9 mouse cellular contexts compared by ENCODE assay signal in genomic region chr3:135513270-135513669, GRCm38 (mm10). TPM values are rescaled to one million over a fixed set of nuclear protein-coding genes. Genes with fewer than 3 reads are reported as not detected.
DNase-seq lines count a peak whose midpoint lies in the region; ATAC-seq lines count a peak whose summit lies in the region.
"Had no signal": no experiment of that assay in that cellular context is flagged by ENCODE, and none has a peak within 500 bp of the region (broad histone marks: within the 10 kb centered on the region; RNA-seq: fewer than 3 reads in every experiment).

No protein-coding gene starts in this region.

- no peak overlapping the region for H3K4me3 ChIP-seq in hindbrain, embryonic 11.5 days (ENCODE audit: low read depth, low read length)
- H3K4me3 ChIP-seq in hindbrain, embryonic 10.5 days: no peak overlapping the region
- H3K4me3 ChIP-seq in forebrain, embryonic 13.5 days: no peak overlapping the region
- H3K4me3 ChIP-seq in midbrain, embryonic 14.5 days (replicated peaks; ENCODE audit: low read depth, low read length): no peak overlapping the region
- H3K4me3 ChIP-seq: limb, embryonic 15.5 days had no signal

- H3K9me3 ChIP-seq in hindbrain, embryonic 11.5 days (ENCODE audit: control insufficient read depth, low read length): no peaks in the 10 kb centered on the region
- H3K9me3 ChIP-seq in hindbrain, embryonic 10.5 days: no peaks in the 10 kb centered on the region
- H3K9me3 ChIP-seq in forebrain, embryonic 13.5 days (replicated peaks): no peaks in the 10 kb centered on the region
- no peaks in the 10 kb centered on the region for H3K9me3 ChIP-seq in midbrain, embryonic 14.5 days (ENCODE audit: control insufficient read depth, low read length)
- H3K9me3 ChIP-seq: limb, embryonic 15.5 days had no signal

- H3K27ac ChIP-seq in hindbrain, embryonic 11.5 days (ENCODE audit: low read depth, low read length): no peak overlapping the region
- no peak overlapping the region for H3K27ac ChIP-seq in hindbrain, embryonic 10.5 days
- peak overlapping the region; percentile 19; the same call in 1 of the 2 replicates for H3K27ac ChIP-seq in forebrain, embryonic 13.5 days
- H3K27ac ChIP-seq in midbrain, embryonic 14.5 days (replicated peaks; ENCODE audit: low read depth, low read length): no peak overlapping the region
- H3K27ac ChIP-seq: limb, embryonic 15.5 days had no signal

- no peak for DNase-seq in hindbrain, embryonic 11.5 days (ENCODE audit: low spot score)
- no peak for DNase-seq in hindbrain, embryonic 10.5 days (ENCODE audit: low spot score)
- DNase-seq in T-cell, adult 2 months (ENCODE audit: low spot score): peak; percentile 75
- DNase-seq in midbrain, embryonic 14.5 days: peak; percentile 76
- DNase-seq in adrenal gland, postnatal 36 days: no peak
- no peak for DNase-seq in left cerebral cortex, adult 11 months (ENCODE audit: low spot score)

- H3K9ac ChIP-seq in hindbrain, embryonic 11.5 days (ENCODE audit: low read depth, low read length): no peak overlapping the region
- no peak overlapping the region for H3K9ac ChIP-seq in forebrain, embryonic 13.5 days
- H3K9ac ChIP-seq in midbrain, embryonic 14.5 days (replicated peaks; ENCODE audit: low read length): no peak overlapping the region
- H3K9ac ChIP-seq: limb, embryonic 15.5 days had no signal

- no peaks in the 10 kb centered on the region for H3K4me1 ChIP-seq in hindbrain, embryonic 11.5 days (replicated peaks; ENCODE audit: control insufficient read depth, insufficient read depth, low read length)
- peaks cover 10% of the 10 kb centered on the region for H3K4me1 ChIP-seq in hindbrain, embryonic 10.5 days (replicated peaks)
- peaks cover 6% of the 10 kb centered on the region; the same call in 1 of the 2 replicates for H3K4me1 ChIP-seq in forebrain, embryonic 13.5 days
- H3K4me1 ChIP-seq in midbrain, embryonic 14.5 days (ENCODE audit: control insufficient read depth, insufficient read depth, low read length): peaks cover 3% of the 10 kb centered on the region; the same call in 1 of the 2 replicates
- H3K4me1 ChIP-seq: limb, embryonic 15.5 days had no signal

- H3K27me3 ChIP-seq in hindbrain, embryonic 11.5 days (ENCODE audit: control insufficient read depth, insufficient read depth, low read length): no peaks in the 10 kb centered on the region
- no peaks in the 10 kb centered on the region for H3K27me3 ChIP-seq in hindbrain, embryonic 10.5 days (ENCODE audit: insufficient read depth, poor library complexity, severe bottlenecking)
- no peaks in the 10 kb centered on the region for H3K27me3 ChIP-seq in forebrain, embryonic 13.5 days
- no peaks in the 10 kb centered on the region for H3K27me3 ChIP-seq in midbrain, embryonic 14.5 days (ENCODE audit: control insufficient read depth, insufficient read depth, low read length)
- H3K27me3 ChIP-seq: limb, embryonic 15.5 days had no signal

- ATAC-seq in hindbrain, embryonic 11.5 days (ENCODE audit: low FRiP score): peak; percentile 30; the same call in 1 of the 2 replicates
- peak; percentile 71 for ATAC-seq in forebrain, embryonic 13.5 days
- peak; percentile 75 for ATAC-seq in midbrain, embryonic 14.5 days (ENCODE audit: low FRiP score, low TSS enrichment)
- ATAC-seq in erythroblast, adult 5-6 weeks (replicated peaks; ENCODE audit: low FRiP score, poor library complexity, severe bottlenecking): no peak

- no peaks in the 10 kb centered on the region for H3K36me3 ChIP-seq in hindbrain, embryonic 11.5 days (ENCODE audit: control insufficient read depth, insufficient read depth, low read length)
- H3K36me3 ChIP-seq in hindbrain, embryonic 10.5 days: no peaks in the 10 kb centered on the region
- H3K36me3 ChIP-seq in forebrain, embryonic 13.5 days (ENCODE audit: poor library complexity, severe bottlenecking): no peaks in the 10 kb centered on the region
- no peaks in the 10 kb centered on the region for H3K36me3 ChIP-seq in midbrain, embryonic 14.5 days (ENCODE audit: control insufficient read depth, insufficient read depth, low read length)
- H3K36me3 ChIP-seq: limb, embryonic 15.5 days had no signal

- no peak overlapping the region for H3K4me2 ChIP-seq in hindbrain, embryonic 11.5 days (replicated peaks; ENCODE audit: low read depth, low read length)
- peak overlapping the region; percentile 45 for H3K4me2 ChIP-seq in forebrain, embryonic 13.5 days
- peak overlapping the region; percentile 26 for H3K4me2 ChIP-seq in midbrain, embryonic 14.5 days (ENCODE audit: low read length)
- H3K4me2 ChIP-seq: limb, embryonic 15.5 days had no signal

- 42% methylated on average over 11 of the region's 11 CpGs for WGBS in hindbrain, embryonic 11.5 days
- 46% methylated on average over 11 of the region's 11 CpGs for whole genome bisulfite sequencing in hindbrain, embryonic 10.5 days
- 35% methylated on average over 11 of the region's 11 CpGs for WGBS in forebrain, embryonic 13.5 days
- 37% methylated on average over 11 of the region's 11 CpGs for WGBS in midbrain, embryonic 14.5 days

RNA-seq across cellular contexts. Expression of gene Manba, which starts 27.9 kb away (rescaled TPM):
- 3.7 and 4.8 TPM in 2 replicates for polyA plus RNA-seq in hindbrain, embryonic 11.5 days (2014; fragmentation: Nextera tagmentation; extraction: Ambion mirVana)
- polyA plus RNA-seq in hindbrain, embryonic 10.5 days (2016; fragmentation: Nextera tagmentation; extraction: Ambion mirVana): 4.8 and 5.2 TPM in 2 replicates
- polyA plus RNA-seq in forebrain, embryonic 13.5 days (2015; fragmentation: Nextera tagmentation; extraction: Ambion mirVana): 2.8 and 3.1 TPM in 2 replicates
- 4.3 and 5.9 TPM in 2 replicates for polyA plus RNA-seq in midbrain, embryonic 14.5 days (2014; fragmentation: Nextera tagmentation; extraction: Ambion mirVana)
- total RNA-seq in adrenal gland, postnatal 36 days (2021): 10 to 100 TPM; 10.4 to 12.9 TPM
- 3.1 and 4.6 TPM in 2 replicates for total RNA-seq in erythroblast, adult 5-6 weeks (2015; ENCODE audit: low replicate concordance)
- total RNA-seq in erythroblast, adult 5-6 weeks (2017; ENCODE audit: low replicate concordance): 7.2 and 8.9 TPM in 2 replicates

Comparison
In these comparisons a context has a peak if more than half of its experiments do, and no peak if none do; other contexts are left out.
1. DNase-seq: peak in T-cell, adult 2 months (single experiment) and midbrain, embryonic 14.5 days (single experiment); none in hindbrain, embryonic 11.5 days (single experiment), hindbrain, embryonic 10.5 days (single experiment), adrenal gland, postnatal 36 days (0 of 2) and left cerebral cortex, adult 11 months (single experiment).